Mouse (Mus musculus) brain, embryonic 14.5 days (tissue): Measurements from ENCODE around the gene Slc35f6.

ENCODE experiments used
- CTCF ChIP-seq: fragments of 200-500 bp; IDR thresholded peaks from 2 replicates; pipeline ENCODE4 v1.5.1; 2012; ENCODE audit warnings: inconsistent platforms, mild to moderate bottlenecking, moderate library complexity, borderline replicate concordance; ENCODE audit not compliant: insufficient read depth, insufficient read length; ENCODE audit errors: extremely low read depth
- POLR2A ChIP-seq: fragments of 200-500 bp; IDR thresholded peaks from 2 replicates; pipeline ENCODE4 v1.6.1; 2012; ENCODE audit warnings: mild to moderate bottlenecking, inconsistent platforms, borderline replicate concordance; ENCODE audit not compliant: poor library complexity, insufficient read depth, insufficient read length, severe bottlenecking; ENCODE audit errors: extremely low read depth

GRCm38 (mm10) chr5:30605649-30606048 lies 42.1 kb upstream of the Slc35f6 start:
- no peak for TF ChIP-seq CTCF
- no peak for TF ChIP-seq POLR2A
